Mouse (Mus musculus): ENCODE results near the gene Dgkq. TPM values are rescaled to one million over a fixed set of nuclear protein-coding genes. Genes with fewer than 3 reads are reported as not detected.

Dgkq gene
- polyA plus RNA-seq, 1 experiment, result 54.6 TPM

GRCm38 (mm10) chr5:108707758-108708157 lies 38.3 kb upstream of the Dgkq start:
- no peak overlapping the region for H3K4me3 ChIP-seq (ENCODE audit: insufficient read depth, low read length)
- no peaks in the 10 kb centered on the region for H3K4me1 ChIP-seq (ENCODE audit: control insufficient read depth, insufficient read depth, low read length)
- TF ChIP-seq CTCF (IDR thresholded peaks at IDR 0.05; ENCODE audit: extremely low read depth, insufficient read depth, low read length), result no peak
- no peak for TF ChIP-seq POLR2A (IDR thresholded peaks at IDR 0.05; ENCODE audit: extremely low read depth, insufficient read depth, low read length)
- H3K27ac ChIP-seq (ENCODE audit: insufficient read depth, low read length), result no peak overlapping the region

DNA sequence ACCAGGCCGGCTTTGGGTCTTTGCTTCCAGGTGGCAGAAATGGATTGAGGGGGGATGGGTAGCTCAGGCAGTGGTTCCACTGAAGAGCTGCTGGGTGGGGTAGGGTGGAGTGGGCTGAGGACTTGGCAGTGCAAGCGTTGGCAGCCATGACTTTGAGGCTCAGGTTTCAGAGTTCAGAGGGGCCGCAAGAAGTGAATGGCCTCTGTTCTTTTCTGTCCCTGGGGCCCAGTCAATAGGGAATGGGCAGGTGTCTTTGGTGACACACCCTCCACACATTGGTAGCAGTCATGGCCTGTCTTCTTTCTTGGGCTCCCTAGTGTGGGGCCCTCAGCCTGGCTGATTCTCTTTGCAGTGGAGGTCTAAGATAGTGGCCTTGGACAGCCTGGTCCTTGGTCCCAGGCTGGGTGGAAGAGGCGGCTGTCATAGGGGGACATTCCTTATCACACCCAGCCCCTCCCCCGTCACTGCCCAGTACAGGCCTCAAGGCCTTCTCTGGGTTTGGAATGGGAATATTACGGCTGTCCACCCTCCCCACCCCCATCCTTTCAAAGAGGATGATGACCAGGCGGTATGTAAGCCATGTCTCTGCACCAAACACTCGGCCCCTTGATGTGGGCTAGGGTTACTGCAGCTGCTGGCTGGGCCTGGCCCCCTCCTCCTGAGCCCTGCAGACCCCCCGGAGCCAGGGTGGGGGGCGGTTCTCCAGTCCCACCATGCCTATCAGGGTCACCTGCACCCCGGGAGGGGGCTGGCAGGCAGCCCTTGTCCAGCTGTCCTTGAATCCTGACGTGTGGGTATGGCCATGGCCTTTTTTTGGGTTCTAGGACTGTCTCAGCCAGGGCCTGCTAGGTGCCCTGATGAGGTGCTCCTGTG lies 34.5 kb upstream of the Dgkq start:
- no peak for TF ChIP-seq CTCF (IDR thresholded peaks at IDR 0.05; ENCODE audit: extremely low read depth, insufficient read depth, low read length)
- TF ChIP-seq POLR2A (IDR thresholded peaks at IDR 0.05; ENCODE audit: extremely low read depth, insufficient read depth, low read length), result no peak
- no peak overlapping the region for H3K27ac ChIP-seq (ENCODE audit: insufficient read depth, low read length)
- H3K4me3 ChIP-seq (ENCODE audit: insufficient read depth, low read length), result no peak overlapping the region
- no peaks in the 10 kb centered on the region for H3K4me1 ChIP-seq (ENCODE audit: control insufficient read depth, insufficient read depth, low read length)

- H3K27ac ChIP-seq (ENCODE audit: insufficient read depth, low read length), result no peak overlapping the region
- H3K4me1 ChIP-seq (ENCODE audit: control insufficient read depth, insufficient read depth, low read length), result no peaks in the 10 kb centered on the region
- TF ChIP-seq POLR2A (IDR thresholded peaks at IDR 0.05; ENCODE audit: extremely low read depth, insufficient read depth, low read length), result no peak
- no peak for TF ChIP-seq CTCF (IDR thresholded peaks at IDR 0.05; ENCODE audit: extremely low read depth, insufficient read depth, low read length)
- H3K4me3 ChIP-seq (ENCODE audit: insufficient read depth, low read length), result no peak overlapping the region
These were observed 32.0 kb upstream of the Dgkq start for GRCm38 (mm10) chr5:108701341-108702021.

- TF ChIP-seq POLR2A (IDR thresholded peaks at IDR 0.05; ENCODE audit: extremely low read depth, insufficient read depth, low read length) (no peak), CTCF (IDR thresholded peaks at IDR 0.05; ENCODE audit: extremely low read depth, insufficient read depth, low read length) (no peak)
- no peak overlapping the region for H3K4me3 ChIP-seq (ENCODE audit: insufficient read depth, low read length)
- no peaks in the 10 kb centered on the region for H3K4me1 ChIP-seq (ENCODE audit: control insufficient read depth, insufficient read depth, low read length)
- no peak overlapping the region for H3K27ac ChIP-seq (ENCODE audit: insufficient read depth, low read length)
These were observed 30.9 kb upstream of the Dgkq start for GRCm38 (mm10) chr5:108700346-108700745.

GRCm38 (mm10) chr5:108697341-108697753 lies 27.9 kb upstream of the Dgkq start:
- Histone ChIP-seq H3K4me1 (ENCODE audit: control insufficient read depth, insufficient read depth, low read length) (no peaks in the 10 kb centered on the region; the same call in 1 of the 2 replicates), H3K27ac (ENCODE audit: insufficient read depth, low read length) (0 out of 2 replicates have a peak overlapping the region, but pooled peaks have one; percentile 63), H3K4me3 (ENCODE audit: insufficient read depth, low read length) (no peak overlapping the region)
- TF ChIP-seq CTCF (IDR thresholded peaks at IDR 0.05; ENCODE audit: extremely low read depth, insufficient read depth, low read length) (no peak), POLR2A (IDR thresholded peaks at IDR 0.05; ENCODE audit: extremely low read depth, insufficient read depth, low read length) (no peak)

DNA sequence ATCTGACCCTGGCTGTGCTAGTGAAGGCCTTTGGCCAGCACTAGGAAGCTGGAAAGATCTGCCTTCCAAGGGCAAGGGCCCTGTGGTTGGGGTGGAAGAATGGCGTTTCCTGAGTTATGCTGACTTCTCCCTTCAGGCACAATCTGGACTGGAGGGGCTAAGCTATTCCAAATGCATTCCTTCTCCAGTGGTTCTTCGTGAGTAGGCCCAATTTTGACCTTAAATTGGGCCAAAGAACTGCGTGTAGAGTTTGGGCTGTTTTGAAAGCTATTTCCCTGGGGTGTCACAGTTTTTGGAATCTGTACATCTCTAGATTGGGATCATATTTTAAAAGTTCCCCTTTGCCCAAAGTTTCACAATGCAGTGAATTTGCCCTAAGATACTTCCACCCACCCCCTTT lies 27.1 kb upstream of the Dgkq start:
- TF ChIP-seq POLR2A (IDR thresholded peaks at IDR 0.05; ENCODE audit: extremely low read depth, insufficient read depth, low read length) (no peak), CTCF (IDR thresholded peaks at IDR 0.05; ENCODE audit: extremely low read depth, insufficient read depth, low read length) (no peak)
- Histone ChIP-seq H3K4me3 (ENCODE audit: insufficient read depth, low read length) (no peak overlapping the region), H3K4me1 (ENCODE audit: control insufficient read depth, insufficient read depth, low read length) (no peaks in the 10 kb centered on the region; the same call in 1 of the 2 replicates), H3K27ac (ENCODE audit: insufficient read depth, low read length) (no peak overlapping the region)

DNA sequence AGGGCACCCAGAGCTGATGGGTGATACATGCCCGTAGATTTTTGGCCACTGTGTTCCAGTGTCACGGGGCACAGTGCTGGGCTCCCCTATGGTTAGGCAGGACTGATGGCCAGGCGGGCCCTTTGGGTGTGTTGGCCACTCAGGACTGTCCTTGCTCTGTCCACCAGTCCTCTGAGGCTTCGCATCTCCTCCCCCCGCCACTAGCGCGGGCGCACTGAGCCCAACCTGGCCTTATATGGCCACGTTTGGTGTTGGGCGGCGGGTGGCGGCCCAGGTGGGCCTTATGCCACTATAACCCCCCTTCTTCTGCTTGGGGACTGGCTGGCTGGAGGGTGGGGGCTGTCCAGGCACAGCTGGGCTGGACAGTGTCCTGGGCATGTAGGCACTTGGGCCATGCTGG lies 26.4 kb upstream of the Dgkq start:
- no peak overlapping the region for H3K4me3 ChIP-seq (ENCODE audit: insufficient read depth, low read length)
- no peaks in the 10 kb centered on the region; the same call in 1 of the 2 replicates for H3K4me1 ChIP-seq (ENCODE audit: control insufficient read depth, insufficient read depth, low read length)
- TF ChIP-seq CTCF (IDR thresholded peaks at IDR 0.05; ENCODE audit: extremely low read depth, insufficient read depth, low read length), result no peak
- TF ChIP-seq POLR2A (IDR thresholded peaks at IDR 0.05; ENCODE audit: extremely low read depth, insufficient read depth, low read length), result no peak
- no peak overlapping the region for H3K27ac ChIP-seq (ENCODE audit: insufficient read depth, low read length)

- no peaks in the 10 kb centered on the region; the same call in 1 of the 2 replicates for H3K4me1 ChIP-seq (ENCODE audit: control insufficient read depth, insufficient read depth, low read length)
- H3K4me3 ChIP-seq (ENCODE audit: insufficient read depth, low read length), result peak overlapping the region; percentile 33
- TF ChIP-seq POLR2A (IDR thresholded peaks at IDR 0.05; ENCODE audit: extremely low read depth, insufficient read depth, low read length), result no peak
- no peak for TF ChIP-seq CTCF (IDR thresholded peaks at IDR 0.05; ENCODE audit: extremely low read depth, insufficient read depth, low read length)
- H3K27ac ChIP-seq (ENCODE audit: insufficient read depth, low read length), result no peak overlapping the region
These were observed 25.1 kb upstream of the Dgkq start for GRCm38 (mm10) chr5:108694352-108695261.

DNA sequence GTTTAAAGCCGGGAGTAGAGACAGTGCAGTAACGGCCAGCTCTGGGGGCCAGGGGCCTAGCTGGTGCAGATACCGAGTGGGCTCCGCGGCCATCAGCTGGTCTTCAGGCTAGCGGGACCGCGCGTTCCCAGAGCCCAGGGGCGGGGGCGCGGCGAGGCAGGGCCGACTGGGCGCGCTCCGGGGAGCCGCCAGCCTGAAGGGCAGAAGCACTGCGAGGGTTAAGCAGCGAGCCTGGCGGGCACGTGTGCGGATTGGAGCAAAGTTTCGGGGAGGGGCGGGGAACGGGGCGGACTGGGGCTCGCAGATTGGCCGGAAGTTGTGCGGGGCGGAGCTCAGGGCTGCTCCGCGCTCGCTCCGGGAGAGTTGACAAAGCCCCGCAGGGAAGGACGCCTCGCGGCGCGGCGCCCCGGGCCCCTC lies 24.4 kb upstream of the Dgkq start:
- TF ChIP-seq POLR2A (IDR thresholded peaks at IDR 0.05; ENCODE audit: extremely low read depth, insufficient read depth, low read length) (no peak), CTCF (IDR thresholded peaks at IDR 0.05; ENCODE audit: extremely low read depth, insufficient read depth, low read length) (no peak)
- no peaks in the 10 kb centered on the region; the same call in 1 of the 2 replicates for H3K4me1 ChIP-seq (ENCODE audit: control insufficient read depth, insufficient read depth, low read length)
- H3K4me3 ChIP-seq (ENCODE audit: insufficient read depth, low read length), result peak overlapping the region; percentile 33
- H3K27ac ChIP-seq (ENCODE audit: insufficient read depth, low read length), result no peak overlapping the region

Data from cortical plate, adult 2 months (tissue).